Mouse (Mus musculus) heart, embryonic 15.5 days (tissue): ENCODE measurements at regions not wholly inside any gene's neighbourhood (a gene's known extent, or its start where the extent isn't known, plus 50 kb on each side); places are given as distances from the start of the nearest gene placed in this dataset.

Experiments
- ATAC-seq: fragments of 200-750 bp; cut with Nextera tagmentation; replicated peaks from 2 replicates; pipeline ENCODE4 v1.8.0; 2017; ENCODE audit warnings: low read depth, moderate TSS enrichment; ENCODE audit not compliant: insufficient number of reproducible peaks, insufficient read depth, low FRiP score
- H3K27ac ChIP-seq: fragments of 300-500 bp; sonication (generic); 2 replicates; pipeline ENCODE4 v1.5.1; 2015; ENCODE audit warnings: mild to moderate bottlenecking, inconsistent platforms
- H3K27me3 ChIP-seq: fragments of 300-500 bp; sonication (generic); 2 replicates; pipeline ENCODE4 v1.6.1; 2015; ENCODE audit warnings: inconsistent platforms
- H3K36me3 ChIP-seq: fragments of 300-500 bp; sonication (generic); 2 replicates; pipeline ENCODE4 v1.6.1; 2015; ENCODE audit warnings: mild to moderate bottlenecking, inconsistent platforms
- H3K4me1 ChIP-seq: fragments of 300-500 bp; sonication (generic); replicated peaks from 2 replicates; pipeline ENCODE4 v1.6.1; 2015; ENCODE audit warnings: inconsistent platforms
- H3K4me2 ChIP-seq: fragments of 300-500 bp; sonication (generic); 2 replicates; pipeline ENCODE4 v1.6.1; 2015; ENCODE audit warnings: inconsistent platforms, mild to moderate bottlenecking, moderate library complexity
- H3K4me3 ChIP-seq: fragments of 300-500 bp; sonication (generic); 2 replicates; pipeline ENCODE4 v1.5.1; 2015; ENCODE audit warnings: mild to moderate bottlenecking, inconsistent platforms
- H3K9ac ChIP-seq: fragments of 300-500 bp; sonication (generic); 2 replicates; pipeline ENCODE4 v1.6.1; 2015; ENCODE audit warnings: mild to moderate bottlenecking, inconsistent platforms
- H3K9me3 ChIP-seq: fragments of 300-500 bp; sonication (generic); replicated peaks from 2 replicates; pipeline ENCODE4 v1.6.1; 2016; ENCODE audit warnings: inconsistent platforms
- WGBS: fragments of 180-500 bp; shearing (Covaris S2); methylation state at CpG from one replicate; pipeline ENCODE4 v1.1.7; 2015; ENCODE audit warnings: mixed read lengths; 5-methylcytosine and 5-hydroxymethylcytosine counted together

DNA sequence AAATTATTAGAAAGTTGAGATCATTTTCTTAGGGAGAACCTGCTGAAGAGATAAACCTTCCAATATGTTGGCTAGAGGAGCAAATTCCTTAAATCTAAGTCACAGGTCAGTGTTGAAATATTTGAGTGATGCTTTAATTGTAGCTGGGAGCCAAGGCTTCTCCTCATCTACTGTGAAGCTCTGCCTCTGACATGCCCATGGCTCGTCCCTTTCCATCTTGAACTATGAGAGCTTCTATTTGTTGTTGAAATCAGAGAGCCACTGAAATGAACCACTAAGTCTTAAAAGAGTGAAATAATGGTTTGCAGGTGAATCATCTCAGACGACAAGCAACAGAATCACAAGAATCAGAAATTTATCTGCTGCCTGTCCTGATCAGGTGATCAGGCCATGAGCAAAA is 579.0 kb upstream of the Intu start:
- 70% methylated on average over 2 of the region's 2 CpGs for WGBS
- no peaks in the 10 kb centered on the region for H3K4me1 ChIP-seq
- H3K4me3 ChIP-seq, result no peak overlapping the region
- H3K27ac ChIP-seq, result no peak overlapping the region
- H3K9ac ChIP-seq, result no peak overlapping the region
- no peaks in the 10 kb centered on the region for H3K9me3 ChIP-seq
- no peak overlapping the region for H3K4me2 ChIP-seq
- H3K36me3 ChIP-seq, result no peaks in the 10 kb centered on the region
- H3K27me3 ChIP-seq, result no peaks in the 10 kb centered on the region
- no peak for ATAC-seq

DNA sequence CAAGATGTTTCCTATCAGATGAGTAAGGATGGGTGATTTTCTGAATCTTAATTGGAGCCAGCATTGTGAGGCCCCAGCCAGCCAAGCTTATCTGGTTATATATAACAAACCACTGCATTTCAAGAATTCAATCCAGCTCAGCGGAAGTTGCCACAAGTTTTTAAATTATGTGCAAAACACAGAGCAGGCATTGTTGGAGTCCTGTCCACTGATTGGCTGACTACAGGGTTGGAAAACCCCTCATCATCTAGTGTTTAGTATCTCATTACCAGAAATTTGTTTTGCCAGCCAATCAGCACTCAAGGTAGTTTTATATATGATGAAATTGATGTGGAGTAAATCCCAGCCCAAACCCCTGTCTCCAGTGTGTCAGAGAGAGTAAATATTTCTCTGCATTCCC is 578.5 kb upstream of the Intu start:
- Histone ChIP-seq H3K36me3 (no peaks in the 10 kb centered on the region), H3K4me3 (no peak overlapping the region), H3K27ac (no peak overlapping the region), H3K4me2 (no peak overlapping the region), H3K9me3 (no peaks in the 10 kb centered on the region), H3K27me3 (no peaks in the 10 kb centered on the region), H3K4me1 (no peaks in the 10 kb centered on the region), H3K9ac (no peak overlapping the region)
- WGBS, result 65% methylated on average over 1 of the region's 1 CpGs
- ATAC-seq, result no peak

DNA sequence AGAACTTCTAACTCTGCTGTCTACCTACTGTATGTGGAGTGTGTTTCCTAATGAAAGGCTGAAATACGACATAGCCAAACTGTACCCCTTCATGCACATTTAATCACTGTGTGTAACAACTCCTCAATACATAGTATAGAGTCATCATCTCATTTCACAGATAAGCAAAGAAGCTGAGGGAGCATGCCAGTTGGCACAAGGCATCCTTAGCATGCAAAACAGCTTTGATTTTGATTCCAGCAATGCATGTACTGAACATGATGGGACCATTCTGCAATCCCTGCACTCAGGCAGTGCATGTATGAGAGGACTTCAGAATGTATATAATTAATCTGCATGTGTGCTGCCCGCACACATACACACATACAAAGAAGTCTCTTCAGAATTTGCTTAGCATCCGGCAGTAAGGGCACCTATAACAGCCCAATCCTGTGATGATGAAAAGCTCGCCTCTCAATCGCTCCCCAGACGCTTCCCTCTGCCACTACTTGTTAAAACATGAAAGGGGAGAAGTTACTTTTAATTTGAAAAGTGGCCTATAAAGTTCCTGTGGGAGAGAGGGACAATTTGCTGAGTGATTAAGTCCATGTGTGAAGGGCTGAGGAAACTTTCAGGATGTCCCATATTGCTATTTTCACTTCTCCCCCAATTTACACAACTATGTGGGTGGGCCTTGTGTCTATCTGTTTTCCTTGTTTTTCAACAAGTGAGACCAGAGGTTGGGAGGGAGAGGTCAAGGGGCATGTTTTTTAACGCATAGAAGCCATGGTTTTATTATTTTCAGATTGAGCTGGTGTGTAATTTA is 569.0 kb upstream of the Intu start:
- Histone ChIP-seq H3K4me3 (no peak overlapping the region), H3K36me3 (no peaks in the 10 kb centered on the region), H3K27ac (no peak overlapping the region), H3K4me2 (no peak overlapping the region), H3K4me1 (no peaks in the 10 kb centered on the region), H3K27me3 (no peaks in the 10 kb centered on the region), H3K9ac (no peak overlapping the region), H3K9me3 (no peaks in the 10 kb centered on the region)
- no peak for ATAC-seq
- WGBS, result 54% methylated on average over 7 of the region's 7 CpGs

DNA sequence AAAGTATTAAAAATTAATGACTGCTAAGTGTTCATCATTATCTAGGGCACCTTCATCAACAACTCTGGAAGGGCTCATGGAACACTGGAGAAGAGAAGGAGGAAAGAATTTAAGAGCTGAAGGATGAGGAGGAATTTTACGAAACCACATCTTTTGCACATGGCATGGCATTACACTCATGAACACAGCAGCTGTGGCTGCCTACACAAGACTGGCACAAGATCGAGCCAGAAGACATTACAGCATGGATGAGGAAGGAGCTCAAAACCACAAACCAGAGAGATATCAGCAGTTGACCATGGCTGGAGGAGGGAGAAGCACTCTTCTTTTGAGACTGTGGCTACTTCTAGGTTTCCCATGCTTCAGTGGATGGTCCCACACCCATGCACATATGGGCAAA is 565.7 kb upstream of the Intu start:
- Histone ChIP-seq H3K4me3 (no peak overlapping the region), H3K9me3 (no peaks in the 10 kb centered on the region), H3K36me3 (no peaks in the 10 kb centered on the region), H3K9ac (no peak overlapping the region), H3K4me1 (no peaks in the 10 kb centered on the region), H3K4me2 (no peak overlapping the region), H3K27me3 (no peaks in the 10 kb centered on the region), H3K27ac (no peak overlapping the region)
- WGBS, result 80% methylated on average over 2 of the region's 2 CpGs
- no peak for ATAC-seq

DNA sequence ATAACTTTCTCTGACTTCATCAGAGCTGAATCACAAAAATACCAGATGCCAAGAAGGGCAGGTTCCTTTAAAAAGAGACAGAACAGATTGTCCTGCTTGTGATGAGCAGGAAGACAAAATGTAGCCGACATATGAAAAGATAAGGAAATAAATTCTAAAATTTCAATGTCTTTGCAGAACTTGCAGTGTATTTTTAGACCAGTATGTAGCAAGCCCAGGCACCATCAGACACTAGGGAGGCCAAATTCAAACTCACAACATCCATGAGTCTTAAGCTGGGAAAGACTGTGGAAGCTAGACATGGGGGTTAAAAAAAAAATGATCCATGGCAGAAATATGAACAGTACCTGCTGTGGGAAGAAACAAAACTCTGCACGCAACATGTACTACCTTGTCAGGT is 564.7 kb upstream of the Intu start:
- Histone ChIP-seq H3K9me3 (no peaks in the 10 kb centered on the region), H3K9ac (no peak overlapping the region), H3K36me3 (no peaks in the 10 kb centered on the region), H3K4me1 (no peaks in the 10 kb centered on the region), H3K27me3 (no peaks in the 10 kb centered on the region), H3K27ac (no peak overlapping the region), H3K4me3 (no peak overlapping the region), H3K4me2 (no peak overlapping the region)
- WGBS, result 81% methylated on average over 2 of the region's 2 CpGs
- ATAC-seq, result no peak

DNA sequence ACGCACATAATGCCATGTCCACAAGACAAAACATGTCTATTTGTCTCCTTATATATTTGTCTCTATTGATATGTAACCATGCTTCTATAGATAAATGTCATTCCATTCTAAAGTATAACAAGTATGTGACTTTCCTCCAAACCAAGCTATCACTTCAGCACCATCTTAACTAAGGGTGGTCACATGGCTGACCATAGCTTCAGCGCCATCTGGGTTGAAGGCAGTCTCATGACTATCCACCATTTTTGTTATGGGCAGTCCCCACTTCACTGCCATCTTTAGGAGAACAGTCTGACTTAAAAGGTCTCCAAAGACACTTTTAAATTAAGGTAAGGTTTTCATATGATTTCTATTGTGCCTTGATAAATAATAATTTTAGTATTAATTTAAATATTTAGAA is 554.1 kb upstream of the Intu start:
- H3K9me3 ChIP-seq, result no peaks in the 10 kb centered on the region
- whole genome bisulfite sequencing, result 88% methylated on average over 2 of the region's 2 CpGs
- no peak for ATAC-seq
- no peak overlapping the region for H3K9ac ChIP-seq
- H3K4me2 ChIP-seq, result no peak overlapping the region
- H3K27me3 ChIP-seq, result no peaks in the 10 kb centered on the region
- H3K4me3 ChIP-seq, result no peak overlapping the region
- H3K4me1 ChIP-seq, result no peaks in the 10 kb centered on the region
- no peaks in the 10 kb centered on the region for H3K36me3 ChIP-seq
- no peak overlapping the region for H3K27ac ChIP-seq

DNA sequence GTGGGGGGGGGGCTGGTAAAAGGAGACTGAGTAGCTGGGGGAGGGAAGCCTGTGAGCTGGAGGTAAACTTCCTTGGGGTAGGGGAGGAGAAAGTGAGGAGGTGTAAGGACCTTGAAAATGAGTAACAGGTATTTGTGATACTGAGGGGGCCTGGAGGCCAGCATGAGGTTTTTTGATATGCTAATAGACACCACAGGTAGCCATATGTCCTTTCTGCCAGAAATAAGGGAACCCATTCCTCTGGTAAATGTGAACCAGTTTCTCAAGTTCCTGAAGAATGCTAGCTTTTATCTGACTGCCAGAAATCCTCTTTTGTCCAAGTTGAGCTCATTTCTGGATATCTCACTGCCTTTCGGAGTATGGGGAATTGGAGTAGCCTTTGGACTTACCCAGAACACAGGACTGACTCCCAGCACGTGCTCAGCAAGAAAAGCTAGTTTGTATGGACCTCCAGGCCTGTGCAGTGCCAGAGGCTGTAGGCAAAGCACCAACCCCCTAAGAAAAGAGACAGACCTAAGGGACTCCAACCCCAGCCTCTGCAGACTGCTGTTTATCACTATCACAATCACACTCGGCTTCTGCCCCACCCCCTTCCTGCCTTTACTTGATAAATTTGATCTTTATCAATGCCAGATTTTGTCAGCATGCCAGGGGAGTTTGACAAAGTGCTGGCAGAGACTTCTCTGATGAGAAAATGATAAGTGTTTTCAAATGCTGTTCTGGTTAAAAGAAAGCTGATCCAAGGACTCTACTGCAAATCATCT is 552.0 kb upstream of the Intu start:
- no peak overlapping the region for H3K4me3 ChIP-seq
- no peak overlapping the region for H3K27ac ChIP-seq
- no peaks in the 10 kb centered on the region for H3K4me1 ChIP-seq
- H3K9ac ChIP-seq, result no peak overlapping the region
- no peaks in the 10 kb centered on the region for H3K9me3 ChIP-seq
- H3K36me3 ChIP-seq, result no peaks in the 10 kb centered on the region
- ATAC-seq, result no peak
- no peaks in the 10 kb centered on the region for H3K27me3 ChIP-seq
- 19% methylated on average over 3 of the region's 3 CpGs for WGBS
- H3K4me2 ChIP-seq, result no peak overlapping the region

DNA sequence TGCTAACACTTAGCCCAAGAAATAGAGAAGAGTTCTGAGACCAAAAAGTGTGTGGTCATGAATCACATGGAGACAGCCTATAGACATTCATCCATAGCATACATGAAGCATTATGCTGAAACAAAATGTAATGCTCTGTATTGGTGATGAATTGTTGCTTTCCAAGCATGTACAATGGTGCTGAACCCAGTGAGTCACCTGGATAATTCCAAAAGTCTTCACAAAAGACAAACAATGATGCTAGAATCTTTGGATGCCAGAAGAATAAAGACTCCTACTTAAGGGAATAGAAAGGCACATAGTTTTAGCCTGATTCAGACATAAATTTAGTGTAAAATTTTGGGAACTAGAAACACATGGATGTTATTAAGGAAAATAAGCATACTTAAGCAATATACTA is 548.4 kb upstream of the Intu start:
- Histone ChIP-seq H3K27ac (no peak overlapping the region), H3K4me1 (no peaks in the 10 kb centered on the region), H3K9ac (no peak overlapping the region), H3K4me3 (no peak overlapping the region), H3K36me3 (no peaks in the 10 kb centered on the region), H3K27me3 (no peaks in the 10 kb centered on the region), H3K9me3 (no peaks in the 10 kb centered on the region), H3K4me2 (no peak overlapping the region)
- ATAC-seq, result no peak

DNA sequence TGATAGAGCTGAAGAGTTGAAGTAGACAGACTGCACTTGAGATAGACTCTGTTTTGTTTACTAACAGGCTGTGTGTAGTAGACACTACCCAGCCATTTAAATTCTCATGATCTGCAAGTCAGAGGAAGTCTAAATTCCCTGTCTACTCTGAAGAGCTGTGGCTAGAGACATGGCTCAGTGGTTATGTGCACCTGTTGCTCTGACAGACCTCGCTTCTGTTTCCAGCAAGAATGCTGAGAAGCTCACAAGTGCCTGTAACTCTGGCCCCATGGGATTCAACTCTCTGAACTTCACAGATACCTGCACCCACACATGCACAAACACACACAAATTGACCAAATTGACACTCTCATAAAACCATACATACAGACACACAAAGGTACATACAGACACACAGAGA is 543.4 kb upstream of the Intu start:
- no peak overlapping the region for H3K4me3 ChIP-seq
- WGBS, result 77% methylated on average over 1 of the region's 1 CpGs
- H3K36me3 ChIP-seq, result no peaks in the 10 kb centered on the region
- H3K9ac ChIP-seq, result no peak overlapping the region
- H3K4me2 ChIP-seq, result no peak overlapping the region
- H3K27ac ChIP-seq, result no peak overlapping the region
- no peaks in the 10 kb centered on the region for H3K4me1 ChIP-seq
- H3K27me3 ChIP-seq, result no peaks in the 10 kb centered on the region
- ATAC-seq, result no peak
- H3K9me3 ChIP-seq, result no peaks in the 10 kb centered on the region

DNA sequence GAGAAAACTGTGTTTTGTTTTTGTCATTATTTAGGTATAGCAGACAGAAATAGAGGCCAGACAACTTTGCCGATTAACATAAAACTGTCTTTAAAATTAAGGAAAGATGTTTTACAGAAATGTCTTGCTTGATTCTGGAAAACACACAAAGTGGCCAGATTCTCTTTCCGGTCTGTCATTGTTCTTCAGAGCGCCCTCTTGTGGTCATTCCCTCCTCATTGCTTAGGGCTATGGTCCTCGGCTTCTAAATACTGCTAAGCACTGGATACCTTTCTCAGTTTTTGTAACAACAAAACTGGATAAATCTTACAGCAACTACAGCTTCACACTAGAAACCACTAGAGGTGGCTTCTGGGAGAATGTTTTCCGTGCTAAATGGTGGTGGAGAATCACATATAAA is 532.5 kb upstream of the Intu start:
- Histone ChIP-seq H3K36me3 (no peaks in the 10 kb centered on the region), H3K27me3 (no peaks in the 10 kb centered on the region), H3K27ac (no peak overlapping the region), H3K4me2 (no peak overlapping the region), H3K4me3 (no peak overlapping the region), H3K9me3 (no peaks in the 10 kb centered on the region), H3K4me1 (no peaks in the 10 kb centered on the region), H3K9ac (no peak overlapping the region)
- no peak for ATAC-seq
- WGBS, result 37% methylated on average over 5 of the region's 5 CpGs

DNA sequence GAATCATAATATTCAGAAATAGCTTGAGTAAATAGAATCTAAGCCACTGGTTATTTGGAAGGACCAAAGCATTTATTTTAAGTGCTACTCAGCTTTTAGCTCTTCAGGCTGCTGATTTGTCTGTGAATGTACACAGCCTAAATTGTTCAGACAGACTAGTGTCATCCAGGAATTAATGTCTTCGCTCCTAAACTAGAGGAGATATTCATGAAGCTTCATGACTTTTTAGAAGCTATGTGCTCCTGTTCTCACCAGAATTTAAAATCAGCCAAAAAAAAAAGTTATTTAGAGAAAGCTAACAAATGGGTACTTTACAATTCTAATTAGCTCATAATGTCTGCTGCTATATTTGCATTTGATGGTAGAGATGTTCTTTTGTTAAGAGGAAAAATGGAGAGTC is 531.2 kb upstream of the Intu start:
- Histone ChIP-seq H3K4me3 (no peak overlapping the region), H3K27ac (no peak overlapping the region), H3K36me3 (no peaks in the 10 kb centered on the region), H3K9ac (no peak overlapping the region), H3K4me2 (no peak overlapping the region), H3K4me1 (no peaks in the 10 kb centered on the region), H3K27me3 (no peaks in the 10 kb centered on the region), H3K9me3 (no peaks in the 10 kb centered on the region)
- 81% methylated on average over 1 of the region's 1 CpGs for WGBS
- ATAC-seq, result no peak

DNA sequence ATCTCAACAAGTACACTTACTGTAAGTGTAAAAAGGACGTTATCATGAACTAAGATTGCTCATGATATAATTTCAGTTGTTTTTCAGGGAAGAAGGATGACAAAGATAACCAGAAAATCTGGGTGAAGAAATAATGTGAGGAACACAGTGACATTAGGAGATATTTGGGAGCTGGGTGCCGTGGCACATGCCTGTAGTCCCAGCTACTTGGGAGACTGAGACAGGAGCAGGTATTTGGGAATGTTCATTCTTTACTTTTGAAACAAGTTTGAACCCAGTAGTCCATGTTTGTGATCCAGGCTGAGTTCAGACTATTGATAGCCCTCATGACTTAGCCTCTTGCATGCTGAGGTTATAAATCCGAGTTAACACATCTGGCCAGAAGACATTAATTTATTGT is 528.2 kb upstream of the Intu start:
- Histone ChIP-seq H3K9ac (no peak overlapping the region), H3K27ac (no peak overlapping the region), H3K36me3 (no peaks in the 10 kb centered on the region), H3K4me2 (no peak overlapping the region), H3K27me3 (no peaks in the 10 kb centered on the region), H3K4me3 (no peak overlapping the region), H3K9me3 (no peaks in the 10 kb centered on the region), H3K4me1 (no peaks in the 10 kb centered on the region)
- ATAC-seq, result no peak
- WGBS, result 74% methylated on average over 3 of the region's 3 CpGs
